Mouse (Mus musculus) layer of hippocampus, adult 9-11 months (tissue): ENCODE results near the gene Fgfrl1.

Experiments used
- DNase-seq: peaks from one replicate; pipeline ENCODE4 v3.0.0; 2022

Gene Fgfrl1

GRCm38 (mm10) chr5:108692271-108692670, at the start of gene Fgfrl1:
Gene Fgfrl1 (plus strand): TSS chr5:108692382.
- DNase-seq = no peak

- DNase-seq = no peak
These were observed 48.5 kb upstream of the Fgfrl1 start for GRCm38 (mm10) chr5:108643674-108644073.

- DNase-seq = peak; percentile 46
These were observed 46.4 kb upstream of the Fgfrl1 start for GRCm38 (mm10) chr5:108645651-108646342.

GRCm38 (mm10) chr5:108646343-108646660, 45.9 kb upstream of the Fgfrl1 start:
- DNase-seq = no peak

- no peak for DNase-seq
These were observed 44.9 kb upstream of the Fgfrl1 start for GRCm38 (mm10) chr5:108647311-108647710.

GRCm38 (mm10) chr5:108647820-108648465, 44.2 kb upstream of the Fgfrl1 start:
- DNase-seq = no peak

GRCm38 (mm10) chr5:108648937-108649576, 43.1 kb upstream of the Fgfrl1 start:
- no peak for DNase-seq

- no peak for DNase-seq
These were observed 41.8 kb upstream of the Fgfrl1 start for GRCm38 (mm10) chr5:108650341-108650740.

- DNase-seq = no peak
These were observed 41.0 kb upstream of the Fgfrl1 start for GRCm38 (mm10) chr5:108651136-108651720.

- DNase-seq = no peak
These were observed 40.4 kb upstream of the Fgfrl1 start for GRCm38 (mm10) chr5:108651823-108652222.

- no peak for DNase-seq
These were observed 38.8 kb upstream of the Fgfrl1 start for GRCm38 (mm10) chr5:108653341-108653740.

GRCm38 (mm10) chr5:108654444-108654990, 37.7 kb upstream of the Fgfrl1 start:
- DNase-seq = no peak

- DNase-seq = no peak
These were observed 36.8 kb upstream of the Fgfrl1 start for GRCm38 (mm10) chr5:108655381-108655780.

GRCm38 (mm10) chr5:108655891-108656650, 36.1 kb upstream of the Fgfrl1 start:
- no peak for DNase-seq

- DNase-seq = no peak
These were observed 34.8 kb upstream of the Fgfrl1 start for GRCm38 (mm10) chr5:108657406-108657805.

GRCm38 (mm10) chr5:108658611-108659010, 33.6 kb upstream of the Fgfrl1 start:
- DNase-seq = no peak

GRCm38 (mm10) chr5:108659698-108660631, 32.2 kb upstream of the Fgfrl1 start, which contains the start of gene Idua:
Gene Idua (plus strand): TSS chr5:108660331.
- no peak for DNase-seq

GRCm38 (mm10) chr5:108660632-108661268, 31.4 kb upstream of the Fgfrl1 start:
- DNase-seq = peak; percentile 93

GRCm38 (mm10) chr5:108662772-108663171, 29.4 kb upstream of the Fgfrl1 start:
- no peak for DNase-seq

GRCm38 (mm10) chr5:108665066-108665465, 27.1 kb upstream of the Fgfrl1 start:
- no peak for DNase-seq

- DNase-seq = no peak
These were observed 24.8 kb upstream of the Fgfrl1 start for GRCm38 (mm10) chr5:108667370-108667769.
